Mouse (Mus musculus): ENCODE data around the gene Peg12. TPM values are rescaled to one million over a fixed set of nuclear protein-coding genes. Genes with fewer than 3 reads are reported as not detected.

Peg12 gene
- polyA plus RNA-seq, 2 experiments: 0.69 to 1.7 TPM

GRCm38 (mm10) chr7:62416173-62416572, 48.1 kb downstream of the Peg12 start:
- Histone ChIP-seq H3K27ac (no peak overlapping the region), H3K4me1 (replicated peaks; ENCODE audit: control insufficient read depth in 2 of 2, insufficient read depth in 2 of 2, low read length in 1 of 2) (no peaks in the 10 kb centered on the region), H3K4me2 (ENCODE audit: low read depth) (no peak overlapping the region), H3K4me3 (ENCODE audit: insufficient read depth in 1 of 2, low read depth in 2 of 2, low read length in 2 of 2) (no peak overlapping the region), H3K36me3 (replicated peaks; ENCODE audit: control insufficient read depth, insufficient read depth, low read depth) (no peaks in the 10 kb centered on the region), H3K9me3 (ENCODE audit: control insufficient read depth, low read length) (no peaks in the 10 kb centered on the region), H3K27me3 (ENCODE audit: control insufficient read depth, insufficient read depth, low read length) (no peaks in the 10 kb centered on the region), H3K9ac (replicated peaks) (no peak overlapping the region)
- TF ChIP-seq CTCF (IDR thresholded peaks at IDR 0.05; ENCODE audit: low read depth) (no peak), EP300 (IDR thresholded peaks at IDR 0.05; ENCODE audit: low read depth) (no peak)
- ATAC-seq (ENCODE audit: insufficient read depth) (no peak), DNase-seq (ENCODE audit: low read depth in 3 of 3, low spot score in 3 of 3) (no peak)

- H3K9me3 ChIP-seq (ENCODE audit: control insufficient read depth, low read length): no peaks in the 10 kb centered on the region
- H3K36me3 ChIP-seq (replicated peaks; ENCODE audit: control insufficient read depth, insufficient read depth, low read depth): no peaks in the 10 kb centered on the region
- TF ChIP-seq EP300 (IDR thresholded peaks at IDR 0.05; ENCODE audit: low read depth) (no peak), CTCF (IDR thresholded peaks at IDR 0.05; ENCODE audit: low read depth) (no peak)
- no peak overlapping the region for H3K27ac ChIP-seq
- ATAC-seq (ENCODE audit: insufficient read depth): no peak
- no peak overlapping the region for H3K9ac ChIP-seq (replicated peaks)
- no peak overlapping the region for H3K4me3 ChIP-seq (ENCODE audit: insufficient read depth in 1 of 2, low read depth in 2 of 2, low read length in 2 of 2)
- DNase-seq (ENCODE audit: low read depth in 3 of 3, low spot score in 3 of 3): no peak
- no peaks in the 10 kb centered on the region for H3K4me1 ChIP-seq (replicated peaks; ENCODE audit: control insufficient read depth in 2 of 2, insufficient read depth in 2 of 2, low read length in 1 of 2)
- 56% methylated on average over 1 of the region's 1 CpGs for WGBS (ENCODE audit: insufficient replicate concordance)
- H3K4me2 ChIP-seq (ENCODE audit: low read depth): no peak overlapping the region
- no peaks in the 10 kb centered on the region for H3K27me3 ChIP-seq (ENCODE audit: control insufficient read depth, insufficient read depth, low read length)
Measured at GRCm38 (mm10) chr7:62415222-62415621, 49.1 kb downstream of the Peg12 start.

Other genes with a start within 250 kb of the Peg12 start
- 2.2 and 2.3 TPM in 2 replicates for gene Ndn, start 117.9 kb downstream of the Peg12 start, polyA plus RNA-seq (2012; rRNA removed)
- gene Ndn, start 117.9 kb downstream of the Peg12 start, polyA plus RNA-seq (2014; fragmentation: Nextera tagmentation; extraction: Ambion mirVana): 4.0 and 4.2 TPM in 2 replicates
- gene Magel2, start 87.5 kb downstream of the Peg12 start, polyA plus RNA-seq (2012; rRNA removed): 0.04 and 0.12 TPM in 2 replicates
- gene Magel2, start 87.5 kb downstream of the Peg12 start, polyA plus RNA-seq (2014; fragmentation: Nextera tagmentation; extraction: Ambion mirVana): 0.04 TPM in 1 of 2 replicates, not detected in the other
- 0.29 and 0.36 TPM in 2 replicates for gene Mkrn3, start 44.4 kb downstream of the Peg12 start, polyA plus RNA-seq (2012; rRNA removed)
- gene Mkrn3, start 44.4 kb downstream of the Peg12 start, polyA plus RNA-seq (2014; fragmentation: Nextera tagmentation; extraction: Ambion mirVana): 0.28 TPM in 2 replicates

All from liver, embryonic 14.5 days (tissue).